Mouse (Mus musculus) CD4-positive, CD25-positive, alpha-beta regulatory T cell, adult 2 months (primary cell): ENCODE measurements around the gene Prss54.

Source experiments
- DNase-seq: peaks from one replicate; pipeline ENCODE4 v3.0.0-alpha.2; 2012; ENCODE audit warnings: low read depth, low spot score

Gene Prss54

GRCm38 (mm10) chr8:95551577-95551976, 24.6 kb downstream of the Prss54 start:
- DNase-seq, result no peak

GRCm38 (mm10) chr8:95549871-95550829, 26.0 kb downstream of the Prss54 start:
- DNase-seq, result no peak

GRCm38 (mm10) chr8:95547931-95548330, 28.2 kb downstream of the Prss54 start:
- no peak for DNase-seq

- DNase-seq, result no peak
Observed at GRCm38 (mm10) chr8:95546986-95547385, 29.2 kb downstream of the Prss54 start.

- DNase-seq, result no peak
Observed at GRCm38 (mm10) chr8:95545815-95546214, 30.3 kb downstream of the Prss54 start.

GRCm38 (mm10) chr8:95543065-95543464, 33.1 kb downstream of the Prss54 start:
- no peak for DNase-seq

GRCm38 (mm10) chr8:95542191-95542590, 33.9 kb downstream of the Prss54 start:
- DNase-seq, result no peak

GRCm38 (mm10) chr8:95539487-95539886, 36.7 kb downstream of the Prss54 start:
- DNase-seq, result no peak

GRCm38 (mm10) chr8:95533584-95534387, 42.4 kb downstream of the Prss54 start, which contains the start of gene Ccdc113:
TSS of gene Ccdc113 (plus strand) at chr8:95534085.
- peak; percentile 38 for DNase-seq

- no peak for DNase-seq
Observed at GRCm38 (mm10) chr8:95532206-95532605, 43.9 kb downstream of the Prss54 start.

- DNase-seq, result no peak
Observed at GRCm38 (mm10) chr8:95528750-95529310, 47.3 kb downstream of the Prss54 start.

GRCm38 (mm10) chr8:95528194-95528593, 47.9 kb downstream of the Prss54 start:
- no peak for DNase-seq

- no peak for DNase-seq
Observed at GRCm38 (mm10) chr8:95523991-95524390, 52.1 kb downstream of the Prss54 start.

GRCm38 (mm10) chr8:95516928-95517327, 59.2 kb downstream of the Prss54 start:
- DNase-seq, result no peak

- no peak for DNase-seq
Observed at GRCm38 (mm10) chr8:95513219-95513618, 62.9 kb downstream of the Prss54 start.

GRCm38 (mm10) chr8:95512257-95512656, 63.9 kb downstream of the Prss54 start:
- no peak for DNase-seq
